Mouse (Mus musculus): ENCODE results near the gene Senp7. TPM values are rescaled to one million over a fixed set of nuclear protein-coding genes. Genes with fewer than 3 reads are reported as not detected.
A peak's percentile ranks its signal among the peaks of the same experiment; 100 is the strongest.
"Not testable (repeated sequence)": the region's sequence is repeated elsewhere in the genome, so short reads cannot be mapped to it uniquely, and the experiment has no call there.

Gene Senp7
- polyA plus RNA-seq, 1 experiment, result 4.5 TPM

DNA sequence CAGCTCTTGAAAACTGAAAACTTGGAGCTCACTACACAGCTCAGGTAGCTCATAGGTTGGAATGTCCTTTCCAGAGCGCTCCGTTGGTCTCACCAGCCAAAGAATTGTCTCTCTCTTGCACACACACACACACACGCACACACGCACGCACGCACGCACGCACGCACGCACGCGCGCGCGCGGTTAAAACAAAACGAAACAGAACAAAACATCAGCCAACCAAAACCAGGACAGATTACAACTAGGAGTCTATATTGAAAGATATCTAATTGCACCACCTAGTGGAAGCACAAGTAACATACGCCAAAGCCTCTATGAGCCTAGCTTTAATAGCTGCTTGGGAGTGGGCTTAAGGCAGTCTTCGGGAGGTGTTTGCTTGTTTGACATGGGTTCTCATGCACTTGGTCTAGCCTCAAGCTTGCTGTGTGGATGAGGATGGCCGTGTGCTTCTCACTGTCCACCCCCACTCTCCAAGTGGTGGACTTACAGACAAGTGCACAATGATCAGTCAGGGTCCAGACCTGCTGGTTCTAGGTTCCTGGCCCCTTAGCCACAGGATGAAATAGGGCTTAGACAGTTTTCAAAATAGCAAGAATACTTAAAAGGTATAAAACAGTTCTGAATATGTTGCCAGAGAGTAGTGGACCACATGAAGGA lies 16.3 kb downstream of the Senp7 start:
- Histone ChIP-seq H3K4me1 (ENCODE audit: control insufficient read depth, insufficient read depth, low read length) (no peaks in the 10 kb centered on the region), H3K4me3 (replicated peaks; ENCODE audit: extremely low read depth, low read depth, low read length) (peak overlapping the region; percentile 80)
- peak; percentile 30 for DNase-seq
- under 1% methylated on average over 20 of the region's 20 CpGs for WGBS
- TF ChIP-seq POLR2A (IDR thresholded peaks at IDR 0.05; ENCODE audit: borderline replicate concordance, extremely low read depth, low read depth, low read length), result no peak
- TF ChIP-seq CTCF (IDR thresholded peaks at IDR 0.05; ENCODE audit: insufficient read depth, low read length), result peak; percentile 19; the same call in 1 of the 2 replicates

DNA sequence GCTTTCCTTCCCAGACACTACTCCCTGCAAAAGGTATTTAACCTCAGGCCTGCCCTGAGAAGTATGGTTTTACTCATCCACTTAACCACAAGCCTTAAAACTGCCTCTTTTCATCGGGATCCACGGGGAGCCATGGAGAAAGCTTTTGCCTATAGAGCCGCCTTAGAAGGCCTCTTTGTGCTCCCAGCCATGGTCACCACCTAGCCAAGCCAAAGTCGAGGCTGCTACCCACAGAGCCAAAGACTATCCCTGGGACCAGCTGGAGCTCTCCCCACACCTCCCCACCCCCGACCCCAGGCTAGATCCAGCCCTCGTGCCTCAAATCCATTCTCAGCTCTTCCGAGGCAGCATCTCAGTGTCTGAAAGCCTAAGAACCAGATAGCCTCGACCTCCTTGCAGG lies 18.0 kb downstream of the Senp7 start:
- WGBS, result 49% methylated on average over 8 of the region's 8 CpGs
- DNase-seq, result no peak
- no peak overlapping the region for H3K4me3 ChIP-seq (replicated peaks; ENCODE audit: extremely low read depth, low read depth, low read length)
- no peaks in the 10 kb centered on the region for H3K4me1 ChIP-seq (ENCODE audit: control insufficient read depth, insufficient read depth, low read length)
- no peak for TF ChIP-seq POLR2A (IDR thresholded peaks at IDR 0.05; ENCODE audit: borderline replicate concordance, extremely low read depth, low read depth, low read length)
- no peak for TF ChIP-seq CTCF (IDR thresholded peaks at IDR 0.05; ENCODE audit: insufficient read depth, low read length)

DNA sequence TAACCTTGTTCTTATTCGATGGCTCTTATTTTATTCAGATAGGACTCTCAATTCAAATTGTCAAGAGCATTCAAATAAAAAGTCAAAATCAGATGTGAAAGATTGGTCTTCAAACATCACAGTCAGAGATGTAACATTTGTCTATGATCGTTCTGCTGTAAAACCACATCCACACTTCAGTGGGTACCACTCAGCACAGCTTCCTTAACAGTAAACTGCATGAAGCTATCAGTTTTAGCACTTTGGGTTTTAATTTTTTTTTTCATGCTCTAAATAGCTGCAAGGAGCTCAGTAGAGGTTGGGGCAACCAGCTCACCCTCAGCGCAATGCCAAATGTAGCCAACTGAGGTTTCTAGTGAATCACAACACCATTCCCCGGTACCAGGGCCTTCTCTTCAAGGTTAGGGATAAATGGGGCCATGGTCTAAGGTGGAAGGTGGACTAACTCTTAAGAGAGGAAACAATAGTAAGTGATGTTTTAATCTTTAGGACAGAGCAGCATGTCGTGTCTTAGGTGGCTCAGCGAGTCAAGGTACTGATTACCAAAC lies 20.5 kb downstream of the Senp7 start:
- H3K4me1 ChIP-seq (ENCODE audit: control insufficient read depth, insufficient read depth, low read length), result no peaks in the 10 kb centered on the region
- TF ChIP-seq CTCF (IDR thresholded peaks at IDR 0.05; ENCODE audit: insufficient read depth, low read length) (no peak), POLR2A (IDR thresholded peaks at IDR 0.05; ENCODE audit: borderline replicate concordance, extremely low read depth, low read depth, low read length) (no peak)
- H3K4me3 ChIP-seq (replicated peaks; ENCODE audit: extremely low read depth, low read depth, low read length), result no peak overlapping the region
- no peak for DNase-seq
- 85% methylated on average over 6 of the region's 6 CpGs for WGBS

DNA sequence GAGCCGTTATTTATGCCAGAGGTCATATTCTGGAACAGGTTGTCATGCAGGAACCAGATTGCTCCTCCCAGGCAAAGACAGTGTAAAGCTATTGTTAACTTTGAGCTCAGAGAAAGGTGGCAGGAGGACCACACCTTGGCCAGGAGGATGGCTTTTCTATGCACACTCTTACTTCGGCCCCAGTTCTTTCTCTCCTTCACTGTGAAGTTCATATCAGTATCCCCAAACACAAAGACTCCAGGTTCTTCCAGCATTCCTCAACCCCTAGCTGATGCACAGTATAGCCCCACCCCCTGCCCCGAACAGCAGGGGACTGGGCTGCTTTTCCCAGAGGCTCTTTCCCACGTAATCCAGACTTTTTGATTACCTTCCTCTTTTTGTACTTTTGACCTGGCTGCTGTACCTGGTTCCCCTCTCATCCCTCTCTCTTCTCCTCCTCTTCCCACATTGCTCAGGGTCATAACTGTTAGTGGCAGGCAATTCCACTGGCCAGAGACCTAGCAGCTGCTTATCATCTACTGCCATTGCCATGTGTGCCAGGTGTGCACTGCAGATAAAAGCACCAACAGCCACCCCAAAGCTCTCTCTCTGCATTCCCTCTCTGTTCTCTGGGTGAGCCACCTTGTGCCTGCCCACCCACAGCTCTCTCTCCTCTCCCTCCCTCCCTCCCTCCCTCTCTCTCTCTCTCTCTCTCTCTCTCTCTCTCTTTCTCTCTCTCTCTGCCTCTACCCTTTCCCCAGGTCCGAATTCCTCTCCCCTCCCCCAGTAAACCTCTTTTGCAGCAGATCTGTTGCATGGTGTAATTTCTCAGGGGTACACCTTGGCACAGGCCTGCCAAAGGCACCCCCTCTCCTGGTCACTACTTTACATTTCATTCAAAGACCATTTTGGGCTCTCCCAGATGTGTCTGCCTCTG lies 23.4 kb downstream of the Senp7 start:
- Histone ChIP-seq H3K4me3 (replicated peaks; ENCODE audit: extremely low read depth, low read depth, low read length) (no peak overlapping the region), H3K4me1 (ENCODE audit: control insufficient read depth, insufficient read depth, low read length) (peaks cover 3% of the 10 kb centered on the region)
- DNase-seq, result no peak
- 49% methylated on average over 5 of the region's 5 CpGs for WGBS
- TF ChIP-seq POLR2A (IDR thresholded peaks at IDR 0.05; ENCODE audit: borderline replicate concordance, extremely low read depth, low read depth, low read length) (no peak), CTCF (IDR thresholded peaks at IDR 0.05; ENCODE audit: insufficient read depth, low read length) (no peak)

DNA sequence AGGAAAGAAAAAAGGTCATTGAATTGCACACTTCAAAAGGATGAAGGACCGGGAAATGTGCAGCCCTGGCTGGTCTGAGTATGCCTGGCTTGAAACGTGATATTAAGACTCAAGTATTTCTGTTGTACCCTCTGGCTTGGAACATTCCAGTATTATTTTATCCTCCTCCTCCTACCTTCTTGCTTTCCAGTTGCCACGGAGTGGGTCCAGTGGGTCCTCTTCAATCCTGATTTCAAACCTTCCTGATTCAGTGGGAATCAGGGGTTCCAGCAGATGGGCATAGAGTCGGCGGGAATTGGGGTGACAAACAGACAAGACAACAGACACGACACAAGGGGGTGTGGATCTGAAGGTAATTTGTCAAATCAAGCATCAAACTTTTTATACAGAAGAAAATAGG lies 24.4 kb downstream of the Senp7 start:
- DNase-seq, result no peak
- H3K4me3 ChIP-seq (replicated peaks; ENCODE audit: extremely low read depth, low read depth, low read length), result no peak overlapping the region
- peaks cover 3% of the 10 kb centered on the region for H3K4me1 ChIP-seq (ENCODE audit: control insufficient read depth, insufficient read depth, low read length)
- no peak for TF ChIP-seq POLR2A (IDR thresholded peaks at IDR 0.05; ENCODE audit: borderline replicate concordance, extremely low read depth, low read depth, low read length)
- TF ChIP-seq CTCF (IDR thresholded peaks at IDR 0.05; ENCODE audit: insufficient read depth, low read length), result no peak
- 77% methylated on average over 6 of the region's 6 CpGs for WGBS

DNA sequence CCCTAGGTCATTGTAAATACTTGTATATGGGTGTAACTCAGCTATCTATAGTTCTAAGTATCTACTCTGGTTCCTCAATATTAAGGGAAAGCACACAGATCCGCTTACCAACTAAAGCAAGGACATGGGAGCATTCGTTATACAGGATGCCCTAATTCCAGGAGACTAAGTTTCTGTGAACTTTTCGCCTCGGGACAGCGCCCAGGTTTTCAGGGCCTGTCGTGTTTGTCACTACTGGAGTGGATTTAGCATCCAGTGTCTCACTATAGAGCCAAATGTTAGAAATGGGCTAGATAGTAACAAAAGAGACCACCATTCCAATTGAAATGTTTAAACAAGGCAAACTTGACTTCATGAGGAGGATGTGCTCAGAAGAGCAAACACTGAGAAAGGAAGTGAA lies 25.0 kb downstream of the Senp7 start:
- not testable (repeated sequence) for H3K4me3 ChIP-seq (replicated peaks; ENCODE audit: extremely low read depth, low read depth, low read length); DNase-seq; H3K4me1 ChIP-seq (ENCODE audit: control insufficient read depth, insufficient read depth, low read length)
- 88% methylated on average over 6 of the region's 6 CpGs for WGBS

DNA sequence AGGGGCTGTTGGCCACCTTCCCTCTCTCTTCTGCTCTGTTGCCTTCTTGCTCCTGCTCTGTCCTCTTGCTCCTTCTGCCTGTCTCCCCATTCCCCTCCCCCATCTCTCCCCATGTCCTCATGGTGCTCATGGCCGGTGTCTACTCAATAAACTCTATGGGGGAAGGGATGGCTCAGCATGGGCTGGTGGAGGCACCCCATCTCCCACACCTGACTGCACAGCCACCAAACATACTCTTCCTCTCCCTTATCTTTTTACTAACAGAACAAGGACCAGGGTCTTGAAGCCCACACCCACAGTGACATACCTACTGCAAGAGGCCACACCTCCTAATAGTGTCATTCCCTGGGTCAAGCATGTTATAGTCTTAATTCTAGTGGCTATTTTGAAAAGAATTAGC lies 26.0 kb downstream of the Senp7 start:
- TF ChIP-seq POLR2A (IDR thresholded peaks at IDR 0.05; ENCODE audit: borderline replicate concordance, extremely low read depth, low read depth, low read length) (no peak), CTCF (IDR thresholded peaks at IDR 0.05; ENCODE audit: insufficient read depth, low read length) (no peak)
- Histone ChIP-seq H3K4me1 (ENCODE audit: control insufficient read depth, insufficient read depth, low read length) (peaks cover 3% of the 10 kb centered on the region), H3K4me3 (replicated peaks; ENCODE audit: extremely low read depth, low read depth, low read length) (no peak overlapping the region)
- no peak for DNase-seq
- 93% methylated on average over 1 of the region's 1 CpGs for WGBS

DNA sequence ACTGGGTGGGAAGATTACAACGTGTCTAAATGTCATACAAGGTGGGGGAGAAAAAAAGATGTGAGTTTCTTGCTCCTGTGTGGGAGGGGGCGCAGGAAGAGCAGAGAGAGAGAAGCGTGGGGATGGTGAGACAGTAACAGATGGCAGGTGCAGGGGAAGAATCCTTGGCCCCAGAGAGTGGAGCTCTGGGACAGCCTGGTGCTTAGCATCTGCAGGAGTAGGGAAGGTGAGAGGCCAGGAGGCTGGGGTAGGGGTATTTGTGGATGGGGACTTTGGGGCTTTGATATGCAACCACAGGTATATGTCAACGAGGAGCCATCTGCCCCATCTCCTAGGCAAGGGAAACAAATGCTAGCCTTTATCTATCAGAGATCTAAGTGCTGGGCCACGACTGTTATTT lies 26.4 kb downstream of the Senp7 start:
- TF ChIP-seq POLR2A (IDR thresholded peaks at IDR 0.05; ENCODE audit: borderline replicate concordance, extremely low read depth, low read depth, low read length) (no peak), CTCF (IDR thresholded peaks at IDR 0.05; ENCODE audit: insufficient read depth, low read length) (no peak)
- no peak for DNase-seq
- Histone ChIP-seq H3K4me1 (ENCODE audit: control insufficient read depth, insufficient read depth, low read length) (peaks cover 3% of the 10 kb centered on the region), H3K4me3 (replicated peaks; ENCODE audit: extremely low read depth, low read depth, low read length) (no peak overlapping the region)
- WGBS, result 65% methylated on average over 5 of the region's 5 CpGs

DNA sequence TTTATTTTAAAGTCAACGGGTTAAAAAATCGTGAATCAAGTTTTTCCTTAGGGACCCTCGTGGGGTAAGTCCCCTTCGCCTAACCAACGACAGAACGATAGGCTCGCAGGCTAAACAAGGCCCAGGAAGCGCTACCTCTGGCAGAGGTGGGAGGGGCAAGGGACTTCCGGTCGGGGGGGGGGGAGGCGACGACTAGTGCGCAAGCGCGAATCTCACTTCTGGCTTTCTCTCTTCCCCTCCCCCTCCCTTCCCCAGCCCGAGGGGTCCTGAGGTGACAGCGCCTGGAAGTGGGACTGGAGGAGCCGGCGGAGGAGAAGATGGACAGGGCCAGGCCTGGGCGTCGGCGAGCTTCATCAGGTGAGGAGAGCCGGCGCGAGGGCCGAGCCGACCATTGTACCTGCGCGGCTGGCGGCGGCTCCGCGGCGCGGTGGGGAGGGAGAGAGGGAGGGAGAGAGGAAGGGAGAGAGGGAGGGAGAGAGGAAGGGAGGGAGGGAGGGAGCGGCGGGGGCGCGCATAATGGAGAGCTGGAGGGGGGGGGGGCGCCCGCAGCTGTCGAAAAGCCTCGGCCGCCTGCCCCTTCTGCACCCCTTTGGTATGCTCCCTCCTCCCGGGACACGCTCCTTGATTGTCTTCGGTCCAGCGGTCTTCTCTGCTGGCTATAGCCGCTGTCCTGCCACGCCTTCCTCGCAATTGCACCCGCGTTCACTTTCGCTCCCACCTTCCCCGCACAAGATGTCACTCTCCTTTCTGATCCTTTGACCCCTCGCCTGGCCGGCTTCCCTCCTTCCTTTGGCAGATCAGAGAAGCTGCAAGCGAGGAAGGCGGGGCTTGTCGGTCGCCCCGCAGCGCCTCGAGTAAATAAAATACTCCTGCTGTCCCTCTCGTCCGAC lies 27.3 kb downstream of the Senp7 start:
- under 1% methylated on average over 52 of the region's 66 CpGs for WGBS
- TF ChIP-seq POLR2A (IDR thresholded peaks at IDR 0.05; ENCODE audit: borderline replicate concordance, extremely low read depth, low read depth, low read length) (peak; percentile 64; the same call in 1 of the 2 replicates), CTCF (IDR thresholded peaks at IDR 0.05; ENCODE audit: insufficient read depth, low read length) (no peak)

More for the DNA sequence above, 27.3 kb downstream of the Senp7 start:
- peak; percentile 82 for DNase-seq
- peaks cover 3% of the 10 kb centered on the region for H3K4me1 ChIP-seq (ENCODE audit: control insufficient read depth, insufficient read depth, low read length)
- peak overlapping the region; percentile 83 for H3K4me3 ChIP-seq (replicated peaks; ENCODE audit: extremely low read depth, low read depth, low read length)
